Mouse (Mus musculus): ENCODE measurements around the gene Klhl26.

The Klhl26 gene

DNA sequence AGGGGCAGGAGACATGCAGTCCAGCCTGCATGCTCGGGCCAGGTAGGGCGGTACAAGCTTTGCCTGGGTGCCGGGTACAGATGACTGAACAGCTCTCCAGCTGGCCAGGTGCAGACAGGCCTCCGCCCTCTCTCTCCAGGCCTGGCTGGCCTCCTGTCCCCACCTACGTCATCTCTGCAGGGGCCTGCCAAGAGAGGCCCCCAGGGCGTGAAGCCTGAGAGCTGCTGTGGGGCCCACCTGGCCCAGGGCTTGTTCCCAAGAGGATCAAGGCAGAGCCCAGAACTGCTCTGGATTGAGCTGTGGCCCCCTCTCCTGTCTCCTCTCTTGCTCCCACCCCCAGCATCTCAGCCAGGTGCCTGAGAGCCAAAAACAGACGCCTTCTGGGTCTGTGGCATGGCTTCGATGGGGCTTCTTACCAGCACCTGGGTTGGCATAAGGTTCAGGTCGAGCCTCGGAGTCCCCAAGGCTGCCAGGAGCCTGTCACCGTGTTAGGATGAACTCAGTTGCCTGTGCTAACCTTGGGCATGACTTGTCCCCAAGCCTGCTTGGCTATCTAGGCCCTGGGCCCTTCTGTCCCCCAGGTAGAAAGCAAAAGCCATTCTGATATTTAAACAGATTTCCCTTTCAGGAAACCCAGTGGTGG lies 70.2 kb downstream of the Klhl26 start:
- peak; percentile 26 to 28 for DNase-seq

DNA sequence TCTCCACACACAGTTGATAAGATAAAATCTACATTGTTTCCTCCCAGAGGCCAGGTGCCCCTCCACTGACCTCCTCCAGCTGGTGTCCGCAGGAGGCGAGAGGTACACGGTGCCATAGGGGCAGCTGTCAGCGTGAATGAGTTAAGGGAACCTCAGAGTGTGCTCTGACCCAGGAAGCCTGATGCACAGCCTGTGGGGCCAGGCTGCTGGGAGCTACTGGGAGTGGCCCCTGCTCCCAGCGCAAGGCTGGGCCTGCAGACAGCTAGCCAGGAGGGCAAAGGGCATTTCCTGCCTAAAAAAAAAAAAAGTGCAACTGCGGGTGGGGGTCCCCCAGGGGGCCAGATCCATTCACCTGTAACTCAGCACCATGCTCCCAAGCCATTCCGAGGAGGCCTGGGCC lies 71.6 kb downstream of the Klhl26 start:
- no peak for DNase-seq

DNA sequence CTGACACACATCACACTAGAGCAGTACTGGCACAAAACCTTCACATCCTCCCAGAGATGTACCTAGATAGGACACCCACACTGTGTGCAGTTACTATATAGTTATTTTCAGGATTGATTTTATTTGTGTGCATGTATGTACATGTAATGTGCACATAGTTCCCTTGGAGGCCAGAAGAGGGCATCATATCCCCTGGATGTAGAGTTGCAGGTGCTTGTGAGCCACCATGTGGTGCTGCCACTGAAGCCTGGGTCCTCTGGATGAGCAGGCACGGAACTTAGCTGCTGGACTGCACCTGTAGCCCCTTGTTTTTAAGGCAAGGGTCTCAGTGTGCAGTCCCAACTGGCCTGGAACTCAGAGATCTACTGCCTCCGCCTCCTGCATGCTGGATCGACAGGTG lies 72.6 kb downstream of the Klhl26 start:
- no peak for DNase-seq

Measured in kidney, adult 8-10 months (tissue).